Mouse (Mus musculus): ENCODE measurements around the gene Lca5l. TPM values are rescaled to one million over a fixed set of nuclear protein-coding genes. Genes with fewer than 3 reads are reported as not detected.
"Not testable (repeated sequence)": the region's sequence is repeated elsewhere in the genome, so short reads cannot be mapped to it uniquely, and the experiment has no call there.

The Lca5l gene
- total and polyA plus RNA-seq, 3 experiments: 0.16 to 0.60 TPM; not detected in 1

GRCm38 (mm10) chr16:96145110-96145800 lies 46.8 kb downstream of the Lca5l start, which contains the start of gene Wrb:
Wrb (plus strand) TSS chr16:96145407.
- Histone ChIP-seq H3K27me3 (ENCODE audit: insufficient read depth, low read length) (0 out of 2 replicates have a peak, but pooled peaks cover 5% of the 10 kb centered on the region), H3K4me1 (ENCODE audit: insufficient read depth, low read depth, low read length) (peaks cover 36% of the 10 kb centered on the region), H3K9me3 (replicated peaks) (peaks cover 4% of the 10 kb centered on the region), H3K36me3 (replicated peaks) (peaks cover 35% of the 10 kb centered on the region), H3K4me3 (ENCODE audit: low read depth, low read length) (peak within 1 kb of the TSS; percentile 95)
- DNase-seq (ENCODE audit: low spot score) (peak; percentile 96), ATAC-seq (ENCODE audit: extremely low read depth, insufficient number of reproducible peaks, low FRiP score, poor library complexity, severe bottlenecking) (peak; percentile 92)
- TF ChIP-seq POLR2AphosphoS5 (IDR thresholded peaks at IDR 0.05; ENCODE audit: insufficient replicate concordance, low read depth, low read length): no peak
- TF ChIP-seq TAL1 (conservative IDR thresholded peaks at IDR 0.05; ENCODE audit: low read depth, low read length): no peak
- TF ChIP-seq GATA1 (IDR thresholded peaks at IDR 0.05; ENCODE audit: borderline replicate concordance, low read length): no peak
- peak; percentile 92 for TF ChIP-seq CTCF (IDR thresholded peaks at IDR 0.05; ENCODE audit: low read depth, low read length)
- no peak for TF ChIP-seq GATA2 (IDR thresholded peaks at IDR 0.05; ENCODE audit: borderline replicate concordance, low read depth, low read length)

DNA sequence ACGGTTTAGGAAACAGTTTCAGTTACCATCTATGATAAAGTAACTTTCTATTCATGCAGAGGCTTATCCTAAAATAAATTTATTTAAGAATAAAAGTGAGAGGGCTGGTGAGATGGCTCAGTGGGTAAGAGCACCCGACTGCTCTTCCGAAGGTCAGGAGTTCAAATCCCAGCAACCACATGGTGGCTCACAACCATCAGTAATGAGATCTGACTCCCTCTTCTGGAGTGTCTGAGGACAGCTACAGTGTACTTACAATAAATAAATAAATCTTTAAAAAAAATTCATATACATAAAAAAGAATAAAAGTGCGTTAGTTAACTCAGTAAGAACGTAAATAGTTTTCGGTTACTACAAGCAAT lies 47.3 kb downstream of the Lca5l start:
- DNase-seq (ENCODE audit: low spot score); ATAC-seq (ENCODE audit: extremely low read depth, insufficient number of reproducible peaks, low FRiP score, poor library complexity, severe bottlenecking); H3K9me3 ChIP-seq (replicated peaks); H3K27me3 ChIP-seq (ENCODE audit: insufficient read depth, low read length): not testable (repeated sequence)
- peak overlapping the region; percentile 95; the same call in 1 of the 2 replicates for H3K4me3 ChIP-seq (ENCODE audit: low read depth, low read length)
- peaks cover 36% of the 10 kb centered on the region for H3K4me1 ChIP-seq (ENCODE audit: insufficient read depth, low read depth, low read length)
- peaks cover 29% of the 10 kb centered on the region for H3K36me3 ChIP-seq (replicated peaks)

GRCm38 (mm10) chr16:96128466-96128865 lies 63.6 kb downstream of the Lca5l start:
- peak overlapping the region; percentile 87 for H3K4me3 ChIP-seq (ENCODE audit: low read depth, low read length)
- DNase-seq (ENCODE audit: low spot score): no peak
- H3K36me3 ChIP-seq (replicated peaks): peaks cover 35% of the 10 kb centered on the region
- H3K27me3 ChIP-seq (ENCODE audit: insufficient read depth, low read length): peaks cover 8% of the 10 kb centered on the region
- ATAC-seq (ENCODE audit: extremely low read depth, insufficient number of reproducible peaks, low FRiP score, poor library complexity, severe bottlenecking): no peak
- TF ChIP-seq TAL1 (conservative IDR thresholded peaks at IDR 0.05; ENCODE audit: low read depth, low read length): no peak
- TF ChIP-seq GATA1 (IDR thresholded peaks at IDR 0.05; ENCODE audit: borderline replicate concordance, low read length): no peak
- no peak for TF ChIP-seq CTCF (IDR thresholded peaks at IDR 0.05; ENCODE audit: low read depth, low read length)
- TF ChIP-seq GATA2 (IDR thresholded peaks at IDR 0.05; ENCODE audit: borderline replicate concordance, low read depth, low read length): no peak
- TF ChIP-seq POLR2AphosphoS5 (IDR thresholded peaks at IDR 0.05; ENCODE audit: insufficient replicate concordance, low read depth, low read length): no peak
- H3K9me3 ChIP-seq (replicated peaks): no peaks in the 10 kb centered on the region
- peaks cover 44% of the 10 kb centered on the region for H3K4me1 ChIP-seq (ENCODE audit: insufficient read depth, low read depth, low read length)

GRCm38 (mm10) chr16:96127657-96128344 lies 64.3 kb downstream of the Lca5l start, which contains the start of gene Hmgn1:
Hmgn1 (minus strand) TSS chr16:96127729.
- Histone ChIP-seq H3K36me3 (replicated peaks) (peaks cover 41% of the 10 kb centered on the region), H3K27me3 (ENCODE audit: insufficient read depth, low read length) (peaks cover 8% of the 10 kb centered on the region), H3K4me1 (ENCODE audit: insufficient read depth, low read depth, low read length) (peaks cover 44% of the 10 kb centered on the region), H3K9me3 (replicated peaks) (no peaks in the 10 kb centered on the region), H3K4me3 (ENCODE audit: low read depth, low read length) (peak within 1 kb of the TSS; percentile 87)
- ATAC-seq (ENCODE audit: extremely low read depth, insufficient number of reproducible peaks, low FRiP score, poor library complexity, severe bottlenecking) (peak; percentile 81), DNase-seq (ENCODE audit: low spot score) (peak; percentile 99)
- TF ChIP-seq GATA1 (IDR thresholded peaks at IDR 0.05; ENCODE audit: borderline replicate concordance, low read length) (no peak), GATA2 (IDR thresholded peaks at IDR 0.05; ENCODE audit: borderline replicate concordance, low read depth, low read length) (no peak), POLR2AphosphoS5 (IDR thresholded peaks at IDR 0.05; ENCODE audit: insufficient replicate concordance, low read depth, low read length) (no peak), TAL1 (conservative IDR thresholded peaks at IDR 0.05; ENCODE audit: low read depth, low read length) (no peak), CTCF (IDR thresholded peaks at IDR 0.05; ENCODE audit: low read depth, low read length) (no peak)

GRCm38 (mm10) chr16:96127288-96127656 lies 64.8 kb downstream of the Lca5l start:
- Histone ChIP-seq H3K36me3 (replicated peaks) (peaks cover 47% of the 10 kb centered on the region), H3K4me3 (ENCODE audit: low read depth, low read length) (peak overlapping the region; percentile 87), H3K9me3 (replicated peaks) (no peaks in the 10 kb centered on the region), H3K4me1 (ENCODE audit: insufficient read depth, low read depth, low read length) (peaks cover 47% of the 10 kb centered on the region), H3K27me3 (ENCODE audit: insufficient read depth, low read length) (peaks cover 8% of the 10 kb centered on the region)
- ATAC-seq (ENCODE audit: extremely low read depth, insufficient number of reproducible peaks, low FRiP score, poor library complexity, severe bottlenecking) (no peak), DNase-seq (ENCODE audit: low spot score) (peak; percentile 26)
- TF ChIP-seq GATA2 (IDR thresholded peaks at IDR 0.05; ENCODE audit: borderline replicate concordance, low read depth, low read length) (no peak), GATA1 (IDR thresholded peaks at IDR 0.05; ENCODE audit: borderline replicate concordance, low read length) (no peak), CTCF (IDR thresholded peaks at IDR 0.05; ENCODE audit: low read depth, low read length) (no peak)

DNA sequence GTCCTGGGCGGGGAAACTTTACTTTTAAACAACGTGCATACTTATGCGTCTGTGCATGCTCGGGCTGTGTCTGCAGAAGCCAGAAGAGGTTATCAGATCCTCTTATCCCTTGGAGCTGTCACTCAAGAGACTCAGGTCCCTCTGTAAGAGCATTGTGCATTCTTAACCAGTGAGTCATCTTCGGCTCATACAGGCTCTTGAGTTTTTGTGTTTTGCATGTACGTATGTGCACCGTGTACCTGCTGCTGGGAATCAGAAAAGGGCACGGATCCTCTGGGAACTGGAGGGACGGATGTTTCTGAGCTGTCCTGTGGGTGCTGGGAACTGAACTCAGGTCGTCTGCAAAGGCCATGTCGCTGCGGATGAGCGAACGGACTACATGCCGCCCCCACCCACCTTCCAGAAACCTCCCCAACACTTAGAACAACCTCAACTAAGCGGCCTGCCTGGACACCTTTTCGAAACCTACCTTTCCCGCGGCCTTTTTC lies 65.3 kb downstream of the Lca5l start:
- Histone ChIP-seq H3K4me3 (ENCODE audit: low read depth, low read length) (peak overlapping the region; percentile 87), H3K36me3 (replicated peaks) (peaks cover 48% of the 10 kb centered on the region), H3K27me3 (ENCODE audit: insufficient read depth, low read length) (peaks cover 4% of the 10 kb centered on the region), H3K9me3 (replicated peaks) (no peaks in the 10 kb centered on the region), H3K4me1 (ENCODE audit: insufficient read depth, low read depth, low read length) (peaks cover 45% of the 10 kb centered on the region)
- 0 out of 2 replicates have a peak, but pooled peaks have one; percentile 18 for ATAC-seq (ENCODE audit: extremely low read depth, insufficient number of reproducible peaks, low FRiP score, poor library complexity, severe bottlenecking)
- no peak for DNase-seq (ENCODE audit: low spot score)
- no peak for TF ChIP-seq TAL1 (conservative IDR thresholded peaks at IDR 0.05; ENCODE audit: low read depth, low read length)
- TF ChIP-seq GATA2 (IDR thresholded peaks at IDR 0.05; ENCODE audit: borderline replicate concordance, low read depth, low read length): no peak
- TF ChIP-seq GATA1 (IDR thresholded peaks at IDR 0.05; ENCODE audit: borderline replicate concordance, low read length): no peak
- TF ChIP-seq CTCF (IDR thresholded peaks at IDR 0.05; ENCODE audit: low read depth, low read length): no peak
- TF ChIP-seq POLR2AphosphoS5 (IDR thresholded peaks at IDR 0.05; ENCODE audit: insufficient replicate concordance, low read depth, low read length): no peak
